Mouse (Mus musculus) myocyte (in vitro differentiated cells): ENCODE data around the gene Lman2l. TPM values are rescaled to one million over a fixed set of nuclear protein-coding genes. Genes with fewer than 3 reads are reported as not detected.

Experiments
- H3K27me3 ChIP-seq: one replicate; pipeline ENCODE4 v1.6.1; 2011; ENCODE audit not compliant: control insufficient read depth, insufficient read depth, insufficient read length
- H3K36me3 ChIP-seq: one replicate; pipeline ENCODE4 v1.6.1; 2011; ENCODE audit not compliant: control insufficient read depth, insufficient read depth
- H3K4me2 ChIP-seq: one replicate; pipeline ENCODE4 v1.6.1; 2011; ENCODE audit warnings: low read depth, control low read depth
- H3K4me3 ChIP-seq: one replicate; pipeline ENCODE4 v1.5.1; 2011; ENCODE audit warnings: mild to moderate bottlenecking, control low read depth, moderate library complexity
- H3K79me2 ChIP-seq: one replicate; pipeline ENCODE4 v1.6.1; 2011; ENCODE audit not compliant: control insufficient read depth, insufficient read depth
- H3ac ChIP-seq: one replicate; pipeline ENCODE4 v1.6.1; 2011; ENCODE audit not compliant: control insufficient read depth, insufficient read length
- CEBPB ChIP-seq: IDR thresholded peaks from 2 replicates; pipeline ENCODE4 v1.6.1; 2011; ENCODE audit warnings: mild to moderate bottlenecking, moderate library complexity; ENCODE audit not compliant: poor library complexity, insufficient read depth, severe bottlenecking
- E2F4 ChIP-seq: IDR thresholded peaks from one replicate; pipeline ENCODE4 v1.6.1; 2011; ENCODE audit warnings: mild to moderate bottlenecking, control low read depth, moderate library complexity; ENCODE audit not compliant: insufficient read depth
- MAX ChIP-seq: IDR thresholded peaks from one replicate; pipeline ENCODE4 v1.6.1; 2011; ENCODE audit warnings: low read depth, mild to moderate bottlenecking, control low read depth
- MYOD1 ChIP-seq, 3 experiments: IDR thresholded peaks; one replicate each; pipeline ENCODE4 v1.6.1; 2011; ENCODE audit warnings: control low read depth in 2 of 3, low read depth in 2 of 3, mild to moderate bottlenecking in 2 of 3, moderate library complexity in 1 of 3; ENCODE audit not compliant: insufficient read length in 2 of 3, control insufficient read depth in 1 of 3
- MYOG ChIP-seq, 3 experiments: IDR thresholded peaks; one replicate each; pipeline ENCODE4 v1.6.1; 2011; ENCODE audit warnings: control low read depth in 2 of 3, low read depth in 2 of 3, mild to moderate bottlenecking in 2 of 3; ENCODE audit not compliant: insufficient read length in 2 of 3, control insufficient read depth in 1 of 3, insufficient read depth in 1 of 3
- POLR2A ChIP-seq: IDR thresholded peaks from one replicate; pipeline ENCODE4 v1.6.1; 2011; ENCODE audit warnings: low read depth, mild to moderate bottlenecking, control low read depth, moderate library complexity; ENCODE audit not compliant: insufficient read length
- POLR2AphosphoS2 ChIP-seq: IDR thresholded peaks from one replicate; pipeline ENCODE4 v1.6.1; 2011; ENCODE audit warnings: low read depth, control low read depth; ENCODE audit not compliant: insufficient read length
- REST ChIP-seq: IDR thresholded peaks from one replicate; pipeline ENCODE4 v1.6.1; 2011; ENCODE audit warnings: mild to moderate bottlenecking, control low read depth, moderate library complexity; ENCODE audit not compliant: insufficient read depth, insufficient read length
- SRF ChIP-seq: IDR thresholded peaks from one replicate; pipeline ENCODE4 v1.6.1; 2011; ENCODE audit warnings: low read depth; ENCODE audit not compliant: control insufficient read depth, insufficient read length
- TCF12 ChIP-seq: IDR thresholded peaks from one replicate; pipeline ENCODE4 v1.6.1; 2011; ENCODE audit warnings: mild to moderate bottlenecking, control low read depth; ENCODE audit not compliant: poor library complexity, insufficient read depth, severe bottlenecking
- TCF3 ChIP-seq: IDR thresholded peaks from one replicate; pipeline ENCODE4 v1.6.1; 2011; ENCODE audit warnings: low read depth, control low read depth; ENCODE audit not compliant: insufficient read length
- USF1 ChIP-seq: IDR thresholded peaks from one replicate; pipeline ENCODE4 v1.6.1; 2011; ENCODE audit warnings: low read depth, mild to moderate bottlenecking, control low read depth, moderate library complexity
- polyA plus RNA-seq: library from polyadenylated mRNA; unstranded; fragments of >200 nt; fragmentation: generic; extraction: Trizol; gene quantifications from one replicate; pipeline ENCODE4 v1.2.1, GENCODE M21; 2012; ENCODE audit warnings: missing spikeins

The Lman2l gene
- polyA plus RNA-seq, 1 experiment: 44.8 TPM

DNA sequence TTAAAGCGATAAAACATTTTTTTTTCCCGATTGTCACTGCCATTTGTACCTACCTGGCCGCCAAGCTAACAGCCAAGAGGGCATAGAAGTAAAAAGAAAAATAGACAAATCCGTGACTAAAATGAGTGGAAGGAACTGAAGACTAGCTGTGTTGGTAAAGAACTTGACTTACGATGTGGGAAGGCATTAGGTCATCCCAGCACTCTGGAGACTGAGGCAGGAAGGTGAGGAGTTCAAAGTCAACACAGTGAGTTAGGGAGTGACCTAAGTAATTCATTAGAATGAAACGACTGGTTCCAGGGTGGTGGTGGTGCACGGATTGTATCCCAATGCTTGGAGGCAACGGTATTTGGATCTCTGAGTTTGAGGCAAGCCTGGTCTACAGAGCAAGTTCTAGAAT lies 437 bp upstream of the Lman2l start:
- TF ChIP-seq CEBPB (no peak), REST (no peak), TCF3 (no peak), MAX (no peak), POLR2AphosphoS2 (no peak), MYOD1 (IDR thresholded peaks at IDR 0.05; ENCODE audit: control insufficient read depth in 1 of 3, insufficient read length in 2 of 3, low read depth in 2 of 3) (no peak), POLR2A (no peak)
- H3K27me3 ChIP-seq: no peaks in the 10 kb centered on the region
- H3K4me2 ChIP-seq: peak overlapping the region; percentile 65
- H3K4me3 ChIP-seq: peak overlapping the region; percentile 59
- peak overlapping the region; percentile 53 for H3ac ChIP-seq
- no peaks in the 10 kb centered on the region for H3K79me2 ChIP-seq
- peaks cover 10% of the 10 kb centered on the region for H3K36me3 ChIP-seq

DNA sequence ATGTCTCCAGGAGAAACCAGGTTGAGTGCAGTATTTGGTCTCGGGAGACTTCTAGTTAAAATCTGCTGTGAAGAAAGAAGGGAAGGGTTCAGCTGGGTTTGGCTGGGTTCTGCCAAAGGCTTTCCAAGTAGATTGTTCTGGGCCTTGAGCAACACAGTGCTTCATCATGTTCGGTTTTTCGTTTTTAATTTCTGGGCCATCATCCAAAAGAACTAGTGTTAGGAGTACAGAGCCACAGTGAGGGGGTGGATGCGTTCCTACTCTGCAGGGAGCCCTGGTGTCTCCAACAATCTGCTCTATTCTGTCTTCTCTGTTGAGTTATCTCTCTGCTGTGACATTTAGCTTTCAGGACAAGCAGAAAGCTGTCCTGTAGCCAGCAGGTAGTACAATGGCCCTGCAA lies 4.0 kb downstream of the Lman2l start:
- H3K36me3 ChIP-seq: peaks cover 34% of the 10 kb centered on the region
- H3K27me3 ChIP-seq: no peaks in the 10 kb centered on the region
- H3ac ChIP-seq: no peak overlapping the region
- no peak for TF ChIP-seq SRF
- TF ChIP-seq MAX: no peak
- TF ChIP-seq USF1: no peak
- no peak for TF ChIP-seq TCF12
- TF ChIP-seq POLR2AphosphoS2: no peak
- TF ChIP-seq TCF3: no peak
- no peak for TF ChIP-seq MYOG (IDR thresholded peaks at IDR 0.05; ENCODE audit: control insufficient read depth in 1 of 3, insufficient read depth in 1 of 3, insufficient read length in 2 of 3, low read depth in 2 of 3)
- no peak for TF ChIP-seq MYOD1 (IDR thresholded peaks at IDR 0.05; ENCODE audit: control insufficient read depth in 1 of 3, insufficient read length in 2 of 3, low read depth in 2 of 3)
- TF ChIP-seq POLR2A: no peak
- TF ChIP-seq REST: no peak
- no peak for TF ChIP-seq CEBPB
- TF ChIP-seq E2F4: no peak
- no peaks in the 10 kb centered on the region for H3K79me2 ChIP-seq
- no peak overlapping the region for H3K4me3 ChIP-seq
- H3K4me2 ChIP-seq: no peak overlapping the region

DNA sequence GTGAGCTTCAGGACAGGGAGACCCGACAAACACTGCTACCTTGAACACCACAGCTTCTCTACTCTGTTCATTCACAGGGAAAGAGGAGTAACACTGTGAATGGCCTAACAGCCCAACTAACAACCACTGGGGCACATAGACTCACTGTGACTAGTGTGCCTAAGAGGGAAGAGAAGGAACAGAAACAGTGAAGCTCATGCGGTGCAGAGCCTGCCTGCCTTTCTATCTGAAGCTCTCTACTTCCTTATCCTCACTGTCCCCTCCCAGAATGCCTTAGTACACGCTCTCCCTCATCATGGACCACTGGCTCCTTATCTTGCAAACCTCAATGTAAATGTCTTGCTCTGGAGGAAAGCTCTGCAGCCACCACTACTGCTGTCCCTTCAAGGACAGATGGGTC lies 7.8 kb downstream of the Lman2l start:
- Histone ChIP-seq H3K79me2 (no peaks in the 10 kb centered on the region), H3K4me3 (no peak overlapping the region), H3K4me2 (peak overlapping the region; percentile 5), H3ac (no peak overlapping the region), H3K36me3 (peaks cover 25% of the 10 kb centered on the region), H3K27me3 (no peaks in the 10 kb centered on the region)
- TF ChIP-seq SRF (no peak), MYOG (IDR thresholded peaks at IDR 0.05; ENCODE audit: control insufficient read depth in 1 of 3, insufficient read depth in 1 of 3, insufficient read length in 2 of 3, low read depth in 2 of 3) (no peak), POLR2AphosphoS2 (no peak), REST (no peak), POLR2A (no peak), USF1 (no peak), CEBPB (no peak), MYOD1 (IDR thresholded peaks at IDR 0.05; ENCODE audit: control insufficient read depth in 1 of 3, insufficient read length in 2 of 3, low read depth in 2 of 3) (no peak), E2F4 (no peak), TCF12 (no peak), MAX (no peak), TCF3 (no peak)

DNA sequence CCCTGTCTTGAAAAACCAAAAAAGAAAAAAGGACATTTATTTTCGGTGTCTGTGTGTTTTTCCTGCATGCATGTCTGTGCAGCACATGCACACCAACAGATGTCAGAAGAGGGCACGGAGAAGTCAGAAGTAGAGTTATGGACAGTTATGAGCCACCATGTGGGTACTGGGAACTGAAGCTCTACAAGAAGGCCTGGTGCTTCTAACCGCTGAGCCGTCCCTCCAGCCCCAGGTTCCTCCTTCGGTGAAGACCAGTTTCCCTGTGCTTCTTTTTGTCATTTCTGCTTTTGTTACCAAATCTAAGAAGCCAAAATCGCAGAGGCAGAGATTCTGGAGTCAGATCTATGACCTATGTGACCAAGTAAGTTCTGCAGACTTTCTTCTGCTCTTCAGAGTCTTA lies 8.6 kb downstream of the Lman2l start:
- no peaks in the 10 kb centered on the region for H3K79me2 ChIP-seq
- H3K4me3 ChIP-seq: no peak overlapping the region
- no peaks in the 10 kb centered on the region for H3K27me3 ChIP-seq
- peaks cover 29% of the 10 kb centered on the region for H3K36me3 ChIP-seq
- H3K4me2 ChIP-seq: no peak overlapping the region
- TF ChIP-seq POLR2A: no peak
- TF ChIP-seq MYOG (IDR thresholded peaks at IDR 0.05; ENCODE audit: control insufficient read depth in 1 of 3, insufficient read depth in 1 of 3, insufficient read length in 2 of 3, low read depth in 2 of 3): no peak
- no peak for TF ChIP-seq TCF12
- no peak overlapping the region for H3ac ChIP-seq

DNA sequence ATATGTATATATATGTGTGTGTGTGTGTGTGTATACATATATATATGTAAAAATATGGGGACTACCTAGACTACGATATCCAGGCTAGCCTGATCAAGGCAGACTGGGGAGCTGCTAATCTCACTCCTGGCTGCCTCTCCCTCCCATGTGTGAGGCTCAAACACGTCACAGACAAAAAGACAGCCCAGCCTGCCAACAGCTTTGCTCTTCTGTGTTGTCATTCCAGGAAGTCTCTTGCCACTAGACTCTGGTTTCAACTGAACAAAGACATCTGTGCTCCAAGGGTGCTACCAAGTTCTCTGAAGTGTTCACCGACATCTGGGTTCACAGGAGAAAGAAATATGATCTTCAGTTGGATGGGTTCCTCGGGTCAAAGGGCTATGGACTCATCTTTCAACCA lies 10.0 kb downstream of the Lman2l start:
- Histone ChIP-seq H3K36me3 (peaks cover 36% of the 10 kb centered on the region), H3K4me2 (peak overlapping the region; percentile 16), H3K4me3 (no peak overlapping the region), H3K27me3 (no peaks in the 10 kb centered on the region), H3K79me2 (no peaks in the 10 kb centered on the region), H3ac (no peak overlapping the region)
- TF ChIP-seq MYOG (IDR thresholded peaks at IDR 0.05; ENCODE audit: control insufficient read depth in 1 of 3, insufficient read depth in 1 of 3, insufficient read length in 2 of 3, low read depth in 2 of 3): peak in 1 of 3 experiments; percentile 9
- TF ChIP-seq SRF: no peak
- TF ChIP-seq MAX: no peak
- TF ChIP-seq MYOD1 (IDR thresholded peaks at IDR 0.05; ENCODE audit: control insufficient read depth in 1 of 3, insufficient read length in 2 of 3, low read depth in 2 of 3): no peak
- no peak for TF ChIP-seq E2F4
- no peak for TF ChIP-seq POLR2A
